In genomic region chr2:166463539-166463938, GRCm38 (mm10) we compare ENCODE assay signal across 10 mouse cellular contexts.
DNase-seq lines count a peak whose midpoint lies in the region; ATAC-seq lines count a peak whose summit lies in the region.
"Had no signal": no experiment of that assay in that cellular context is flagged by ENCODE, and none has a peak within 500 bp of the region (broad histone marks: within the 10 kb centered on the region; RNA-seq: fewer than 3 reads in every experiment).

No protein-coding gene starts in this region.

- no peaks in the 10 kb centered on the region for H3K36me3 ChIP-seq in embryonic facial prominence, embryonic 10.5 days (replicated peaks)
- no peaks in the 10 kb centered on the region for H3K36me3 ChIP-seq in heart, embryonic 14.5 days (ENCODE audit: control insufficient read depth, insufficient read depth, low read length)
- no peaks in the 10 kb centered on the region for H3K36me3 ChIP-seq in forebrain, embryonic 13.5 days (ENCODE audit: poor library complexity, severe bottlenecking)
- H3K36me3 ChIP-seq: embryonic facial prominence, embryonic 12.5 days had no signal

- no peaks in the 10 kb centered on the region for H3K27me3 ChIP-seq in embryonic facial prominence, embryonic 10.5 days (replicated peaks; ENCODE audit: low read depth, poor library complexity, severe bottlenecking)
- no peaks in the 10 kb centered on the region for H3K27me3 ChIP-seq in heart, embryonic 14.5 days (ENCODE audit: control insufficient read depth, insufficient read depth, low read length)
- H3K27me3 ChIP-seq in forebrain, embryonic 13.5 days: no peaks in the 10 kb centered on the region
- H3K27me3 ChIP-seq: embryonic facial prominence, embryonic 12.5 days had no signal

- H3K4me2 ChIP-seq in heart, embryonic 14.5 days (ENCODE audit: low read length): no peak overlapping the region
- no peak overlapping the region for H3K4me2 ChIP-seq in forebrain, embryonic 13.5 days
- H3K4me2 ChIP-seq: embryonic facial prominence, embryonic 12.5 days had no signal

- WGBS in embryonic facial prominence, embryonic 10.5 days: 88% methylated on average over 9 of the region's 9 CpGs
- WGBS in heart, embryonic 14.5 days: 68% methylated on average over 9 of the region's 9 CpGs
- WGBS in forebrain, embryonic 13.5 days: 84% methylated on average over 9 of the region's 9 CpGs

- H3K9me3 ChIP-seq in embryonic facial prominence, embryonic 10.5 days: no peaks in the 10 kb centered on the region
- H3K9me3 ChIP-seq in heart, embryonic 14.5 days (ENCODE audit: control insufficient read depth, low read length): no peaks in the 10 kb centered on the region
- no peaks in the 10 kb centered on the region for H3K9me3 ChIP-seq in forebrain, embryonic 13.5 days (replicated peaks)
- H3K9me3 ChIP-seq: embryonic facial prominence, embryonic 12.5 days had no signal

- no peak overlapping the region for H3K9ac ChIP-seq in heart, embryonic 14.5 days (ENCODE audit: low read length)
- H3K9ac ChIP-seq in forebrain, embryonic 13.5 days: no peak overlapping the region
- H3K9ac ChIP-seq: embryonic facial prominence, embryonic 12.5 days had no signal

- no peak for ATAC-seq in heart, embryonic 14.5 days (ENCODE audit: insufficient number of reproducible peaks, insufficient read depth, low FRiP score, low read depth)
- no peak for ATAC-seq in forebrain, embryonic 13.5 days

- H3K4me3 ChIP-seq in embryonic facial prominence, embryonic 10.5 days: no peak overlapping the region
- no peak overlapping the region for H3K4me3 ChIP-seq in heart, embryonic 14.5 days (ENCODE audit: control insufficient read depth in 1 of 2, insufficient read depth in 1 of 2, low read depth in 1 of 2, low read length in 2 of 2)
- H3K4me3 ChIP-seq in forebrain, embryonic 13.5 days: no peak overlapping the region
- H3K4me3 ChIP-seq: embryonic facial prominence, embryonic 12.5 days; myocyte had no signal

- DNase-seq in kidney, postnatal 4 days: peak; percentile 31 to 54
- no peak for DNase-seq in kidney, adult 8-10 months
- no peak for DNase-seq in embryonic facial prominence, embryonic 10.5 days (ENCODE audit: low spot score)
- DNase-seq in lung, postnatal 36 days: peak; percentile 62
- no peak for DNase-seq in embryo, embryonic 11 days
- no peak for DNase-seq in adrenal gland, postnatal 10 days

- H3K27ac ChIP-seq in embryonic facial prominence, embryonic 10.5 days (replicated peaks): peak overlapping the region; percentile 48; the same call in 1 of the 2 replicates
- 0 out of 4 replicates have a peak overlapping the region, but pooled peaks have one; percentile 25 to 37 for H3K27ac ChIP-seq in heart, embryonic 14.5 days (replicated peaks in 1 of 2; ENCODE audit: control insufficient read depth in 1 of 2, insufficient read depth in 1 of 2, low read depth in 2 of 2, low read length in 2 of 2)
- H3K27ac ChIP-seq in forebrain, embryonic 13.5 days: no peak overlapping the region
- H3K27ac ChIP-seq: embryonic facial prominence, embryonic 12.5 days had no signal

- H3K4me1 ChIP-seq in embryonic facial prominence, embryonic 10.5 days: peaks cover 47% of the 10 kb centered on the region
- H3K4me1 ChIP-seq in heart, embryonic 14.5 days (ENCODE audit: control insufficient read depth in 2 of 2, insufficient read depth in 2 of 2, low read length in 2 of 2): peaks cover 22 to 29% of the 10 kb centered on the region in 2 experiments
- no peaks in the 10 kb centered on the region for H3K4me1 ChIP-seq in forebrain, embryonic 13.5 days

Comparison
In these comparisons a context has a peak if more than half of its experiments do, and no peak if none do; other contexts are left out.
1. DNase-seq: peak in kidney, postnatal 4 days (2 of 2) and lung, postnatal 36 days (single experiment); none in kidney, adult 8-10 months (0 of 2), embryonic facial prominence, embryonic 10.5 days (single experiment), embryo, embryonic 11 days (single experiment) and adrenal gland, postnatal 10 days (single experiment).